Mouse (Mus musculus): ENCODE results near the gene Txnrd2.

The Txnrd2 gene

GRCm38 (mm10) chr16:18426215-18426791 lies at the start of gene Txnrd2:
Txnrd2 (plus strand) TSS chr16:18426384.
- DNase-seq = peak; percentile 85

- no peak for DNase-seq
Measured at GRCm38 (mm10) chr16:18377203-18377602, 49.0 kb upstream of the Txnrd2 start.

- no peak for DNase-seq
Measured at GRCm38 (mm10) chr16:18378489-18378888, 47.7 kb upstream of the Txnrd2 start.

GRCm38 (mm10) chr16:18379338-18380001 lies 46.7 kb upstream of the Txnrd2 start:
- DNase-seq = no peak

- no peak for DNase-seq
Measured at GRCm38 (mm10) chr16:18380495-18381063, 45.6 kb upstream of the Txnrd2 start.

- DNase-seq = no peak
Measured at GRCm38 (mm10) chr16:18381621-18382258, 44.4 kb upstream of the Txnrd2 start.

- DNase-seq = no peak
Measured at GRCm38 (mm10) chr16:18383045-18383726, 43.0 kb upstream of the Txnrd2 start.

- DNase-seq = peak; percentile 56
Measured at GRCm38 (mm10) chr16:18383756-18384155, 42.4 kb upstream of the Txnrd2 start.

GRCm38 (mm10) chr16:18384211-18384610 lies 42.0 kb upstream of the Txnrd2 start:
- no peak for DNase-seq

GRCm38 (mm10) chr16:18384659-18385058 lies 41.5 kb upstream of the Txnrd2 start:
- no peak for DNase-seq

GRCm38 (mm10) chr16:18385411-18385810 lies 40.8 kb upstream of the Txnrd2 start:
- DNase-seq = no peak

- DNase-seq = no peak
Measured at GRCm38 (mm10) chr16:18386451-18386850, 39.7 kb upstream of the Txnrd2 start.

- no peak for DNase-seq
Measured at GRCm38 (mm10) chr16:18386972-18387371, 39.2 kb upstream of the Txnrd2 start.

- DNase-seq = no peak
Measured at GRCm38 (mm10) chr16:18387704-18388582, 38.2 kb upstream of the Txnrd2 start.

- DNase-seq = no peak
Measured at GRCm38 (mm10) chr16:18388583-18389435, 37.4 kb upstream of the Txnrd2 start.

- no peak for DNase-seq
Measured at GRCm38 (mm10) chr16:18390399-18390798, 35.8 kb upstream of the Txnrd2 start.

GRCm38 (mm10) chr16:18391127-18391526 lies 35.1 kb upstream of the Txnrd2 start:
- no peak for DNase-seq

- DNase-seq = no peak
Measured at GRCm38 (mm10) chr16:18391728-18392127, 34.5 kb upstream of the Txnrd2 start.

- peak; percentile 93 for DNase-seq
Measured at GRCm38 (mm10) chr16:18392469-18393426, 33.4 kb upstream of the Txnrd2 start.

- DNase-seq = no peak
Measured at GRCm38 (mm10) chr16:18393595-18393994, 32.6 kb upstream of the Txnrd2 start.
